Mouse (Mus musculus) liver, postnatal 0 days (tissue): Measurements from ENCODE around the gene Hspb8.

Experiments used
- CTCF ChIP-seq: sonication (generic); IDR thresholded peaks from 2 replicates; pipeline ENCODE4 v1.5.1; 2016; ENCODE audit warnings: antibody characterized with exemption, low read depth
- EP300 ChIP-seq: IDR thresholded peaks from 2 replicates; pipeline ENCODE4 v1.6.1; 2016; ENCODE audit warnings: antibody characterized with exemption, low read depth, mild to moderate bottlenecking

DNA sequence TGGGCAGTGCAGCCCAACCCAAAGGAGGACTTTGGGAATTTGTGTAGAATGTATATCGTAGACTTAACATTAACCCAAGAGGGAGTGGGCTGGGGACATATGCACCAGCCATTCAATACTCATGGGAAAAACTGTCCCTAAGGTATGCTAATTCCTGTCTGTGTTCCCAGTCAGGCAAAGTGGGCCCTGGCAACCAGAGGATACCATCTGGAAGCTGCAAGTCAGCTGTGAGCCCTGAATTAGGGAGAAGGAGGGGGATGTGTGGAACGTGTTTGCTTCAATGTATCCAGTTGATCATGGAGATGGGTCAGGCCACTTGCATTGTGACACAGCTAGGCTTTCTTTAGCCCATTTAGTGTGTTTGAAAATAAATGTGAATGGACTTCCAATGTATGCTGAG, 37.3 kb upstream of the Hspb8 start:
- TF ChIP-seq CTCF (no peak), EP300 (no peak)
